Mouse (Mus musculus) CH12.LX (cell line): ENCODE measurements at regions not wholly inside any gene's neighbourhood (a gene's known extent, or its start where the extent isn't known, plus 50 kb on each side); places are given as distances from the start of the nearest gene placed in this dataset.

Source experiments
- DNase-seq: peaks from one replicate; pipeline ENCODE4 v3.0.0-alpha.2; 2013; ENCODE audit errors: extremely low read depth
- H3K27ac ChIP-seq: 2 replicates; pipeline ENCODE4 v1.5.1; 2012; ENCODE audit warnings: low read depth, mild to moderate bottlenecking, control low read depth, moderate library complexity; ENCODE audit not compliant: insufficient read depth
- H3K27me3 ChIP-seq: replicated peaks from 2 replicates; pipeline ENCODE3; 2012; ENCODE audit warnings: inconsistent platforms
- H3K36me3 ChIP-seq, 2 experiments: replicated peaks in 1 of 2; 2 replicates each; pipeline versions ENCODE3 to v1.6.1; 2012; ENCODE audit warnings: inconsistent platforms in 1 of 2, low read length in 1 of 2, mild to moderate bottlenecking in 1 of 2, mixed read lengths in 1 of 2, moderate library complexity in 1 of 2; ENCODE audit not compliant: control insufficient read depth in 1 of 2, insufficient read depth in 1 of 2
- H3K4me1 ChIP-seq, 2 experiments: 2 replicates each; pipeline ENCODE4 v1.6.1; 2012; ENCODE audit warnings: inconsistent platforms in 1 of 2, moderate library complexity in 1 of 2; ENCODE audit not compliant: insufficient read depth in 2 of 2, control insufficient read depth in 1 of 2
- H3K4me2 ChIP-seq: 2 replicates; pipeline ENCODE4 v1.6.1; 2012; ENCODE audit warnings: low read depth, mild to moderate bottlenecking, control low read depth; ENCODE audit not compliant: poor library complexity, insufficient read depth, severe bottlenecking
- H3K4me3 ChIP-seq, 3 experiments: fragments of 150-350 bp in 1 of 3; sonication (generic) in 1 of 3; replicated peaks in 1 of 3; 2 replicates each; pipeline versions ENCODE3 to v1.5.1; 2011 to 2012; ENCODE audit warnings: low read depth in 2 of 3, low read length in 2 of 3, mild to moderate bottlenecking in 2 of 3, moderate library complexity in 2 of 3, control low read depth in 1 of 3, improper control_type of control experiment in 1 of 3, inconsistent platforms in 1 of 3, mixed read lengths in 1 of 3; ENCODE audit not compliant: poor library complexity in 1 of 3
- H3K79me2 ChIP-seq: replicated peaks from 2 replicates; pipeline ENCODE4 v1.6.1; 2012; ENCODE audit warnings: mild to moderate bottlenecking, moderate library complexity; ENCODE audit not compliant: control insufficient read depth, poor library complexity, insufficient read depth, severe bottlenecking; ENCODE audit errors: extremely low read depth
- H3K9ac ChIP-seq: 2 replicates; pipeline ENCODE4 v1.6.1; 2012; ENCODE audit warnings: low read depth, mild to moderate bottlenecking, control low read depth, moderate library complexity; ENCODE audit not compliant: insufficient read depth
- H3K9me3 ChIP-seq: replicated peaks from 2 replicates; pipeline ENCODE3; 2012; ENCODE audit warnings: low read length, inconsistent platforms, mixed read lengths
- BHLHE40 ChIP-seq: IDR thresholded peaks from 2 replicates; pipeline ENCODE4 v1.6.1; 2011; ENCODE audit warnings: mild to moderate bottlenecking, low read depth, low read length, improper control_type of control experiment
- EP300 ChIP-seq: IDR thresholded peaks from 2 replicates; pipeline ENCODE4 v1.6.1; 2011; ENCODE audit warnings: low read length, improper control_type of control experiment
- HCFC1 ChIP-seq: IDR thresholded peaks from 2 replicates; pipeline ENCODE4 v1.6.1; 2012; ENCODE audit warnings: low read depth, mild to moderate bottlenecking, inconsistent platforms, low read length, improper control_type of control experiment
- IRF4 ChIP-seq: IDR thresholded peaks from 2 replicates; pipeline ENCODE4 v1.6.1; 2014; ENCODE audit warnings: low read depth, mild to moderate bottlenecking, inconsistent platforms, low read length, improper control_type of control experiment
- MAFK ChIP-seq: IDR thresholded peaks from 2 replicates; pipeline ENCODE4 v1.6.1; 2011; ENCODE audit warnings: low read length, improper control_type of control experiment; ENCODE audit not compliant: insufficient replicate concordance
- MAZ ChIP-seq: IDR thresholded peaks from 2 replicates; pipeline ENCODE4 v1.6.1; 2012; ENCODE audit warnings: low read depth, mild to moderate bottlenecking, inconsistent platforms, low read length, improper control_type of control experiment, moderate library complexity
- MEF2A ChIP-seq: IDR thresholded peaks from 2 replicates; pipeline ENCODE4 v1.6.1; 2014; ENCODE audit warnings: low read depth, mild to moderate bottlenecking, inconsistent platforms, low read length, improper control_type of control experiment, borderline replicate concordance
- MXI1 ChIP-seq: IDR thresholded peaks from 2 replicates; pipeline ENCODE4 v1.6.1; 2011; ENCODE audit warnings: mild to moderate bottlenecking, low read depth, low read length, improper control_type of control experiment
- NRF1 ChIP-seq: IDR thresholded peaks from 2 replicates; pipeline ENCODE4 v1.6.1; 2014; ENCODE audit warnings: low read depth, mild to moderate bottlenecking, inconsistent platforms, low read length, improper control_type of control experiment, moderate library complexity
- PAX5 ChIP-seq: IDR thresholded peaks from 2 replicates; pipeline ENCODE4 v1.6.1; 2012; ENCODE audit warnings: low read length, inconsistent platforms, mixed read lengths
- SIN3A ChIP-seq: IDR thresholded peaks from 2 replicates; pipeline ENCODE4 v1.6.1; 2012; ENCODE audit warnings: low read length, improper control_type of control experiment, inconsistent platforms
- TBP ChIP-seq: conservative IDR thresholded peaks from 2 replicates; pipeline ENCODE4 v1.6.1; 2011; ENCODE audit warnings: low read depth, low read length, improper control_type of control experiment
- TCF12 ChIP-seq: IDR thresholded peaks from 2 replicates; pipeline ENCODE4 v1.6.1; 2014; ENCODE audit warnings: low read depth, mild to moderate bottlenecking, inconsistent platforms, low read length, improper control_type of control experiment
- USF1 ChIP-seq: IDR thresholded peaks from 2 replicates; pipeline ENCODE4 v1.6.1; 2014; ENCODE audit warnings: low read depth, mild to moderate bottlenecking, inconsistent platforms, low read length, improper control_type of control experiment
- ZKSCAN1 ChIP-seq: IDR thresholded peaks from 2 replicates; pipeline ENCODE4 v1.6.1; 2012; ENCODE audit warnings: low read depth, inconsistent platforms, low read length, improper control_type of control experiment, borderline replicate concordance
- dilution Hi-C: fragments of 300-500 bp; cut with MboI; formaldehyde crosslinking; loops from 2 replicates; pipeline ENCODE4 v1.14.3; 2020; ENCODE audit warnings: low sequenced_read_pairs; ENCODE audit not compliant: extremely low pct_unique_long_range_greater_than_20kb, extremely low pct_ligation_motif_present
- in situ Hi-C: fragments of 300-500 bp; cut with MboI; formaldehyde crosslinking; loops from 3 replicates; pipeline ENCODE4 v1.14.3; 2019; ENCODE audit warnings: low sequenced_read_pairs, low pct_ligation_motif_present, low pct_unique_long_range_greater_than_20kb, mixed read lengths

DNA sequence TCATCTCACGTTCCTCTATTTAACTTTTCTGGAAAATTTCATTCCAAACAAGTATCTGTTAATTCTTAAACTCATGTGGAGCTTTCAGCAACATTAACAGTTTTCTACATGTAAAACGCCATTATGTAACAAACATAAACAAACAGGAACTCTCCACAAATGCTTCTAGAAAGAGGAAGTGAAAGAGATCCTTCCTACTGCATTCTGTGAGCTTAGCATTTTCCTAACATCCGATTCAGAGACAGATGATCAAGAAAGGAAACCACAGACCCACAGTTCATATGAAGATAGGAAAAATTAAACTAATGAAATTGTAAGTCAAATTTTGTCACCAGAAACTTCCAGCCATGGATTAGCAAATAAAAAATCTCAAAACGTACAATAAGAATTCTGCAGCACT is 1070.6 kb upstream of the Cited2 start:
- Histone ChIP-seq H3K27ac (no peak overlapping the region), H3K4me2 (no peak overlapping the region), H3K36me3 (no peaks in the 10 kb centered on the region), H3K4me1 (peaks cover 0 to 6% of the 10 kb centered on the region in 2 experiments; a peak in 1 of 4 replicates), H3K4me3 (no peak overlapping the region), H3K79me2 (no peaks in the 10 kb centered on the region), H3K27me3 (no peaks in the 10 kb centered on the region), H3K9ac (no peak overlapping the region), H3K9me3 (no peaks in the 10 kb centered on the region)
- dilution Hi-C loops, result no loop called here
- in situ Hi-C loops, result no loop called here
- TF ChIP-seq MXI1, result no peak
- 0 out of 2 replicates have a peak, but pooled peaks have one; percentile 24 for TF ChIP-seq SIN3A
- no peak for TF ChIP-seq NRF1
- peak; percentile 62 for TF ChIP-seq IRF4
- TF ChIP-seq BHLHE40, result no peak
- 0 out of 2 replicates have a peak, but pooled peaks have one; percentile 35 for TF ChIP-seq MAFK
- peak; percentile 81 for TF ChIP-seq EP300
- TF ChIP-seq MAZ, result no peak
- peak; percentile 15 for DNase-seq

DNA sequence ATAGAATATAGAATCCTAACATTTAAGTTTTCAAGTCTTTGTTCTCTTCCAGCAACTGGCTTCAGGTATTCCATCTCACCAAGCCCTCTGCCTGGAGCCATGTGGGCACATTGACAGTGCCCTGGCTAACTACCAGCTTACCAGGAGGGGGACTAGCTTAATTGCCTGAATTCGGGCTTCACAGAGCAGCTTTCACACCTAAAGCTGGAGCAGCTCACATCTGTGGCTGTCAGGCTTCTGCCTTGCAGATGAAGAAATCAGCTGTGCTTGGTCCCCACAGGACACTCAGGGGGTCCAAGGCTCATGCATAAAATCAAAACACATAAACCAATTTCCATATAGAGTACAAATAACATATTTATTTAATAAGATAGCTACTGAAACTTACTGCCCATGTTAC is 1058.5 kb upstream of the Cited2 start:
- TF ChIP-seq HCFC1, result no peak
- no peak for TF ChIP-seq SIN3A
- no peak for TF ChIP-seq MEF2A
- TF ChIP-seq TBP, result no peak
- no peak for TF ChIP-seq ZKSCAN1
- TF ChIP-seq USF1, result no peak
- TF ChIP-seq NRF1, result no peak
- TF ChIP-seq PAX5, result no peak
- no peak for TF ChIP-seq TCF12
- in situ Hi-C loops, result no loop called here
- no peaks in the 10 kb centered on the region for H3K79me2 ChIP-seq
- H3K4me2 ChIP-seq, result no peak overlapping the region
- no peak overlapping the region for H3K4me3 ChIP-seq
- no peaks in the 10 kb centered on the region for H3K9me3 ChIP-seq
- H3K27me3 ChIP-seq, result no peaks in the 10 kb centered on the region
- no peaks in the 10 kb centered on the region for H3K36me3 ChIP-seq
- H3K27ac ChIP-seq, result no peak overlapping the region
- no peaks in the 10 kb centered on the region for H3K4me1 ChIP-seq
- no peak overlapping the region for H3K9ac ChIP-seq
- no peak for DNase-seq
- dilution Hi-C loops, result no loop called here

GRCm38 (mm10) chr10:16670286-16670685 is 1052.7 kb upstream of the Cited2 start:
- H3K9ac ChIP-seq, result no peak overlapping the region
- in situ Hi-C loops (no loop called here), dilution Hi-C loops (no loop called here)
- H3K9me3 ChIP-seq, result no peaks in the 10 kb centered on the region
- H3K27me3 ChIP-seq, result no peaks in the 10 kb centered on the region
- no peaks in the 10 kb centered on the region for H3K79me2 ChIP-seq
- H3K4me2 ChIP-seq, result no peak overlapping the region
- no peak for TF ChIP-seq HCFC1
- H3K27ac ChIP-seq, result no peak overlapping the region
- no peak for DNase-seq
- H3K36me3 ChIP-seq, result no peaks in the 10 kb centered on the region
- no peaks in the 10 kb centered on the region for H3K4me1 ChIP-seq
- no peak overlapping the region for H3K4me3 ChIP-seq
